Mouse (Mus musculus): ENCODE measurements around the gene Fam81a.

GRCm38 (mm10) chr9:70049416-70049783 is 93.0 kb downstream of the Fam81a start:
- TF ChIP-seq CTCF (IDR thresholded peaks at IDR 0.05; ENCODE audit: borderline replicate concordance, control insufficient read depth, extremely low read depth, insufficient read depth, low read length, poor library complexity) (no peak), POLR2A (IDR thresholded peaks at IDR 0.05; ENCODE audit: control insufficient read depth, extremely low read depth, insufficient read depth, low read length, poor library complexity) (no peak)
